Mouse (Mus musculus) myocyte (in vitro differentiated cells): ENCODE results near the gene Vmn1r218.
"Not testable (repeated sequence)": the region's sequence is repeated elsewhere in the genome, so short reads cannot be mapped to it uniquely, and the experiment has no call there.

Experiments
- CEBPB ChIP-seq: IDR thresholded peaks from 2 replicates; pipeline ENCODE4 v1.6.1; 2011; ENCODE audit warnings: mild to moderate bottlenecking, moderate library complexity; ENCODE audit not compliant: poor library complexity, insufficient read depth, severe bottlenecking
- E2F4 ChIP-seq: IDR thresholded peaks from one replicate; pipeline ENCODE4 v1.6.1; 2011; ENCODE audit warnings: mild to moderate bottlenecking, control low read depth, moderate library complexity; ENCODE audit not compliant: insufficient read depth
- MAX ChIP-seq: IDR thresholded peaks from one replicate; pipeline ENCODE4 v1.6.1; 2011; ENCODE audit warnings: low read depth, mild to moderate bottlenecking, control low read depth
- MYOD1 ChIP-seq, 3 experiments: IDR thresholded peaks; one replicate each; pipeline ENCODE4 v1.6.1; 2011; ENCODE audit warnings: control low read depth in 2 of 3, low read depth in 2 of 3, mild to moderate bottlenecking in 2 of 3, moderate library complexity in 1 of 3; ENCODE audit not compliant: insufficient read length in 2 of 3, control insufficient read depth in 1 of 3
- MYOG ChIP-seq, 3 experiments: IDR thresholded peaks; one replicate each; pipeline ENCODE4 v1.6.1; 2011; ENCODE audit warnings: control low read depth in 2 of 3, low read depth in 2 of 3, mild to moderate bottlenecking in 2 of 3; ENCODE audit not compliant: insufficient read length in 2 of 3, control insufficient read depth in 1 of 3, insufficient read depth in 1 of 3
- POLR2A ChIP-seq: IDR thresholded peaks from one replicate; pipeline ENCODE4 v1.6.1; 2011; ENCODE audit warnings: low read depth, mild to moderate bottlenecking, control low read depth, moderate library complexity; ENCODE audit not compliant: insufficient read length
- POLR2AphosphoS2 ChIP-seq: IDR thresholded peaks from one replicate; pipeline ENCODE4 v1.6.1; 2011; ENCODE audit warnings: low read depth, control low read depth; ENCODE audit not compliant: insufficient read length
- REST ChIP-seq: IDR thresholded peaks from one replicate; pipeline ENCODE4 v1.6.1; 2011; ENCODE audit warnings: mild to moderate bottlenecking, control low read depth, moderate library complexity; ENCODE audit not compliant: insufficient read depth, insufficient read length
- SRF ChIP-seq: IDR thresholded peaks from one replicate; pipeline ENCODE4 v1.6.1; 2011; ENCODE audit warnings: low read depth; ENCODE audit not compliant: control insufficient read depth, insufficient read length
- TCF12 ChIP-seq: IDR thresholded peaks from one replicate; pipeline ENCODE4 v1.6.1; 2011; ENCODE audit warnings: mild to moderate bottlenecking, control low read depth; ENCODE audit not compliant: poor library complexity, insufficient read depth, severe bottlenecking
- USF1 ChIP-seq: IDR thresholded peaks from one replicate; pipeline ENCODE4 v1.6.1; 2011; ENCODE audit warnings: low read depth, mild to moderate bottlenecking, control low read depth, moderate library complexity

- not testable (repeated sequence) for TF ChIP-seq POLR2A; E2F4; TCF12; USF1; MAX; MYOG (IDR thresholded peaks at IDR 0.05; ENCODE audit: control insufficient read depth in 1 of 3, insufficient read depth in 1 of 3, insufficient read length in 2 of 3, low read depth in 2 of 3); POLR2AphosphoS2; SRF; MYOD1 (IDR thresholded peaks at IDR 0.05; ENCODE audit: control insufficient read depth in 1 of 3, insufficient read length in 2 of 3, low read depth in 2 of 3); CEBPB; REST
These were observed 14.8 kb upstream of the Vmn1r218 start, which contains the start of gene Vmn1r217 for GRCm38 (mm10) chr13:23118126-23118525.
